Mouse (Mus musculus) adrenal gland, postnatal 25 days (tissue): Measurements from ENCODE around the gene Ubtd1. TPM values are rescaled to one million over a fixed set of nuclear protein-coding genes. Genes with fewer than 3 reads are reported as not detected.

Experiments
- DNase-seq: peaks from one replicate; pipeline ENCODE4 v3.0.0; 2021; ENCODE audit warnings: mixed read lengths
- total RNA-seq: library from RNA; stranded (reverse); gene quantifications from 2 replicates; pipeline ENCODE4 v1.2.3, GENCODE M21; 2021

Ubtd1 gene
- total RNA-seq, 1 experiment from 2014 or later: 18.2 TPM

GRCm38 (mm10) chr19:42021681-42022541 is 40.3 kb downstream of the Ubtd1 start:
- DNase-seq: peak; percentile 57

DNA sequence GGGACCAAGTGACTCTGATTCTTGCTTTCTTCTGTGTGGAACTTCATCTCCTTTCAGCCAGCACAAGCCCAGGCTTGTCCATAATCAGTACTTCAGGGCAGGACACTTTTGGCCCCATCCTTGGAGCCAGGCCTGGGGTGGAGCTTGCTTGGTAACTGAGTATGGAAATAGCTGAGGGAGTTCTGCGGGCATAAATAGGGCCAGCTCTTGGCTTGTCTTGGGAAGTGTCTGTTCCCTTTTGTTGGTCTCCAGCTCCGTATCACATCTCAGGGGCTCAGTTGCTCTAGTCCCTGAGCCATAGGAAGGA is 40.9 kb downstream of the Ubtd1 start:
- DNase-seq: no peak

- DNase-seq: peak; percentile 80
Observed at GRCm38 (mm10) chr19:42026158-42026557, 44.6 kb downstream of the Ubtd1 start.

GRCm38 (mm10) chr19:42031112-42031511 is 49.5 kb downstream of the Ubtd1 start:
- DNase-seq: no peak

- no peak for DNase-seq
Observed at GRCm38 (mm10) chr19:42033611-42034010, 52.0 kb downstream of the Ubtd1 start.

DNA sequence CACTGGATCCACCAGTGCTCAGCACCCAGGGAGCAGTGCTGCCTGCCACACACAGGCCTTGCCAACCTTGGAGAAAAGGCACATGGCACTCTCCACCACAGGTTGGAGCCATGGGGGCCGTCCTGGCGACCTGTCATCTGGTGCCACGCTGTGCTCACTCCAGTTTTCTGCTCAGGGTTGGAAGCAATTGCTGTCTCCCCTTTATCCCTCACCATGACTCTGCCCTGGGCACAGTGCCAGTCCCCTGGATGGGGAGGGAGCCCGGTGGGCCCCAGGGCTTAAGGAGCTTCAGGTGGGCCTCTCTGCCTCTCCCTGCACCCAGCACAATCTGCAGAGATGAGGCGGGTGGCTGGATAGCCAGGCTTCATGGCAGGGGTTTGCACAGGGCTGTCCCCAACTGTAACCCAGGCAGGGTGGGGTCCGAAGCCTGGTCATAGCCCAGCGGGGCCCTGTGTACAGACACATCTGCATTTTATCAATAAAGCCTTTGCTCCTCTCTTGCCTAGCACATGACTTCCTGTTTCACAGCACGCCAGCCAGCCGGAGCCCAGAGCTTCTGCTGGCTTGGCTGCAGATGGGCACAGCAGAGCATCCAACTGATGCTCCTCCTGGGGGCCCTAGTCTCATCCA is 52.7 kb downstream of the Ubtd1 start:
- DNase-seq: no peak

DNA sequence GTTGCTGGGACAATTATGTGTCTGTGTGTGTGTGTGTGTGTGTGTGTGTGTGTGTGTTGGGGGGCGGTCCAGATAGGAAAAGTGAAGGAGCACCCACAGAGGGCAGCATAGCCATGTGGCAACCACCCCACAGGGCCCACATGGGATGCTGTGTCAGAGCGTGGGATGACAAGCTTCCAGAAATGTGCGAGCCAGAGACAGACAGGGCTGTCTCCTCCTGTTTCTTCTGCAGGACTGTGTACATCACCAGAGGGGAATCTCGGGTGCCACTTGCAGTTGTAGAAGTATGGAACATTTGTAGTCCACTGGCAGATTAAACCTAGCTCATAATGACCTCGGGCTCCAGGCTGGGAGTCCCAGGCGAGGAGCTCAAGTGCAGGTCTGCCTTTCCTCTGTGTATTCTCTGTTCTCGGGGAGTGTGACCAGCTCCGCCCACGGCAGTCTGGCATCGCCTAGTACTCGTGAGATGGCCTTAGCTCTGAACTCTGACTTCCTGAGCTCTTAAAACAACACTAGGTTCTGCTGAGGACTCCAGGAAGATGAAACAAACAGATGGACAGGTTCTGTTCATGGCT is 53.4 kb downstream of the Ubtd1 start:
- DNase-seq: no peak

GRCm38 (mm10) chr19:42035456-42036248 is 54.1 kb downstream of the Ubtd1 start, which contains the start of gene Ankrd2:
Gene Ankrd2 (plus strand): TSS chr19:42036000.
- DNase-seq: peak; percentile 86

DNA sequence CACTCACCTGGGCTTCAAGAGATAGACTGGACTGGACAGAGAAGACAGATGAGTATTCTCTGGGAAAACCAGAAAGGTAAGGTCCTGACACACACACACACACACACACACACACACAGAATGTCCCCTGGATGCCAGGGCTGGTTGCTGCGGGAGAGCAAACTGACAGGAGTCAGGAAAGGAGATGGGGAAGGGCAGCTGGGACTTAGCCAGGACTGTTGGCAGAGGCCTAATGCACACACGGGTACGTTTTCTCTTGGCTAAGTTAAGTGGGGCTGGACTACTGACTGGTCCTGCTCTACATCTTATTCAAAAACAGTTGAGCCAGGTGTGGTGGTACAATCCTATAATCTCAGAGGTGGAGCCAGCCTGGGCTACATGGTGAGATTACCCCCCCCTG is 54.8 kb downstream of the Ubtd1 start:
- DNase-seq: no peak

GRCm38 (mm10) chr19:42037167-42037702 is 55.7 kb downstream of the Ubtd1 start:
- no peak for DNase-seq

DNA sequence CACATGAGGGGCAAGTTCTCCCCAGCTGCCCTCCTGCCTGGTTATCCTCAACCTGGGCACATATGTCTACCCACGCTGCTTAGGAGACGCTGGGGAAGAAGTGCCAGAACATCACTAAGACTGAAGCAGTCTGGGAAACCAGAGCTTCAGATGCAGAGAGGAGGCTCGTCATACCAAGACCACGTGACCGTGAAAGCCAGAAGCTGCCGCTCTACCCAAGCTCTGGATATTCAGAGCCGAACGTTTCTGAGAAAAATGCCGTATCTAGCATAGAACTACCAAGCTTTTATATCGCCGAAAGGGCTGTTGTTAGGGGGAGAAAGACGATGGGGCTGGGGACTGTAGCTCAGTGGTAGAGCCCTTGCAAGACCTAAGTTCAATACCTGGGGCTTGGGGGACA is 56.7 kb downstream of the Ubtd1 start:
- no peak for DNase-seq

DNA sequence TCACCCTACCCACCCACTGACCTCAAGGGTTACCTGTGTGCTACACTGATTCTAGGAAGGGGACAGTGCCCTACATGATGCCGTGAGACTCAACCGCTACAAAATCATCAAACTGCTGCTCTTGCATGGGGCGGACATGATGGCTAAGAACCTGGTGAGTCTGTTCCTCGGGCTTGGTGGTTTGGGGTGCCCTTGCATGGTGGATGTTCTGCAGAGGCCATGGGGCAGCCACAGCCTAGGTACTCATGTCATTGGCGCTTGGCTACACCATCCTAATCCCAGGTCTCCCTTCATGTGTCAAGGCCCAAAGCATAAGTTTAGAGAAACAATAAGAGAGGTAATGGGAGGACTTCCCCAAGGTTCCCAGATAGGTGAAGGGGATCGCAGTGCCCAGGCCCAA is 62.4 kb downstream of the Ubtd1 start:
- DNase-seq: no peak

DNA sequence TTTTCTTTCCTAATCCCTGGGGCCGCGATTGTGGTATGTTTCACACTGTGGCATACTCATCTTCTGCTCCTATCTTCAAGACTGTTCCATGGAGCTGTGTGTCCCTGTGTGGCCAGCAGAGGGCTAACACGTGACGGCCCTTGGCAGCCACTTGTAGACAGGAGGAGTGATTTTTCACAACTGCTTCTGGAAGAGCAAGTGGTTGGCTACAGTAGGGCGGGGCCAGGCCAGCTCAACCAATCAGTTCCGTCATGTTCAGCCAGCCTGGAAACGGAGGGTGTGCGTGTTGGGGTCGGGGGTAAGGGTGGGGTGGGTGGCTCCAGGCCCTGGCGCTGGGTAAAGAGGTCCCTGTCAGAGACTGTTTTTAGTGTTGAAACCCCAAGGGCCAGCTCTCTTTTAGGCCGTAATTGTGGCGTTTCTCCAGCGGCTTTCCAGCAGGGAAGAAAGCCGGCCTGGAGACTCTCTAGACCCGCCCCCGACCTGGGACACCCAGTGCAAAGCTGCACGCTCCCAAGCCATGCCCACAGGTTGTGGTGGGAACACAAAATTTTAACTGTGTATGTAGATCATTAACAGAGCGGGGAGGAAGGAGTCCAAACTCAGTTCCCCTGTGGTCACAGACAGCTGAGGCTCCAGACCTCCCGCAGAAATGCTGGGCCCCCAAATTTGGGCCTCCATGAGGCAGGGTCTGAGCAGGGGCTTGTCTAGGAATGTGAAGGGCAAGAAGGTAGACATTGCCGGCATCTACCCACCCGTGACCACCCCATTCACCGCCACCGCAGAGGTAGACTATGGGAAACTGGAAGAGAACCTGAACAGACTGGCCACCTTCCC is 63.9 kb downstream of the Ubtd1 start, which contains the start of gene Hoga1:
Gene Hoga1 (plus strand): TSS at position 342 of the 834 bp plus-strand sequence.
- peak; percentile 74 for DNase-seq

GRCm38 (mm10) chr19:42050251-42050650 is 68.7 kb downstream of the Ubtd1 start:
- no peak for DNase-seq

- DNase-seq: no peak
Observed at GRCm38 (mm10) chr19:42051351-42051750, 69.8 kb downstream of the Ubtd1 start.

DNA sequence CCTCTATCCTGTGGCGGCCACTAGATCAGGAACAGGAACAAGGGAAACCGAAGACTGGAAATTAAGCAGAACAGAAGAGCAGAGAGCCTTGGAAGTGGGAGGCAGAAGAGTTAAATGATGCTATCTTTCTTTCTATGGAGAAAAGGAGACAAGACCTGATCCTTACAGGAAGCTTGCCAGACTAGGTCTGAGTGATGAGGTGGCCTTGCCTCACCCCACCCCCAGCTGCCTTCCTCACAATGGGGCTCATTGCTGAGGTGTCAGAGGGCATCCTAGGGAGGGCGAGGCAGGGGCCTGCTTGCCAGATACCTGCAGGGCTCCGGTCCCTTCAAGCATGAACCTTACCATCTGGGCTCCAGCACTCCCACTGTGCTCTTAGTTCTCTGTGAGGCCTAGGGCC is 70.4 kb downstream of the Ubtd1 start, which contains the start of gene 4933411K16Rik:
Gene 4933411K16Rik (plus strand): TSS at position 301 of the 400 bp plus-strand sequence.
- no peak for DNase-seq

DNA sequence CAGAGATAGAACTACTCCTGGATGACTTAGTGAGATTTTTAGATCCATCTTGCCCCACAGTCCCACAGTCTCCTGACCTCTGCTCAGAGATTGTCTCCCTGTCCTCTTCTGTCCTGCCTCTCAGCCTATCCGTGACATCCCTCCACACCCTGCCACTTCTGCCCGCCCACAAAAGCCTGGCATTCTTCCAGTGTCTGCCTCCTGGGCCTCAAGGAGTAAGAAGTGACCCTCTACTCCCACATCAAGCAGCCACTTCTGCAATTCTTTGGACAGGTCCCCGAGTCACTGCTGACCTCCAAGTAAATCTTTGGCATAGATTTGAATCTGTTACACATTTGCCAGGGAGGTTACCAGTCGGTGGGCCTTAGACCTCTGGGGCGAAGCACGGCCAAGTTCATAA is 72.7 kb downstream of the Ubtd1 start:
- no peak for DNase-seq

- DNase-seq: peak; percentile 46
Observed at GRCm38 (mm10) chr19:42055881-42056280, 74.3 kb downstream of the Ubtd1 start.

DNA sequence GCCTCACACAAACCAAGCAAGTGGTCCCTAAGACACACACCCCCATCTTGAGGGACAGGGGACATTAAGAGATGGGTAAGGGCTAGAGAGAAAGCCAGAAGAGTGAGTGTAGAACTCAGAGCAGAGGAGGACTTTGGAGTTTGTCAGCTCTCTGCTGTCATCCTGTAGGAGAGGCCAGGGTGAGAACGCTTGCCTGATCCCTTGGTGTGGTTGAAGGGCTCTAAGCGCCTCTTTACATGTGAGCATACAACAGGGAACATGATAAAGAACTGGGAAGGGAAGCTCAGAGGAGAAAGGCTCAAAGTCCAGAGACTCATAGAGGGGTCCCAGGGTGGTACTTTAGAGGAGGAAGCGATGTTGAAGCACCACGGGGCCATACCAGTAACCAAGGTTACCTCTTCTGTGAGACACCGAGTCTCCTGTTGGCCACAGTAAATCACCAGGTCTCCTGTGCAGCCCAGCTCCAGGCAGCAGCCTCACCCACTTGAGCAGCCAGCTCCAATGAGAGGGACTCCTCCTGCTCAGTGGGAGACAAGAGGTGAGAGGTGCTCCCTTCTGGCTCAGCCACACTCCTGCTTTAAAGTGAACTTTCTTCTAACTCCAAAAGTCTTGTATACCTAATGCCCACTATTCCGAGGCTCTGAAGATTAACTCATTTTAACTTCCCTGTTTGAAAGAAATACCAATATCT is 75.3 kb downstream of the Ubtd1 start:
- DNase-seq: no peak

DNA sequence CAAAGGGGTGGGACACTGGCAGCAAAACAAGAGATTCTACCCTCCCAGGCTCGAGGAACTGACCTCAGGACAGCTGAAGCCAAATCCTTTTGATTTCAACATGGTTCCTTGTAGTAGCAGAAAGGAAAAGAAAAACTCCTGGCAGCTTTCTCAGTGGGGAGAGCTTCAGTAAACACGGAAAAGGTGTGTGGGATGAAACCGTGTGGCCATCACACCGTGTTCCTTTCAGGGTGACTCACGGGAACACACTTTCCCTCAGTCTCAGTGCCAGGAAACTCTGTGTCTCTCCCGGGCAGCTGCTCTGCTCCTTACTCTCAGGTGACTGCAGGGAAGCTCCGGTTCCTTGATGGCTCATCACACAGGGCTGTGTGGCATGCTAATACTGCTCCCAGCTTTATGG is 76.9 kb downstream of the Ubtd1 start:
- no peak for DNase-seq

GRCm38 (mm10) chr19:42061443-42061842 is 79.9 kb downstream of the Ubtd1 start:
- DNase-seq: no peak
